Mouse (Mus musculus): ENCODE results near the gene Sh3bp4. TPM values are rescaled to one million over a fixed set of nuclear protein-coding genes. Genes with fewer than 3 reads are reported as not detected.
A peak's percentile ranks its signal among the peaks of the same experiment; 100 is the strongest.

Gene Sh3bp4
- polyA plus RNA-seq, 1 experiment from 2014 or later, result 15.7 TPM

- DNase-seq (ENCODE audit: low spot score) (no peak), ATAC-seq (ENCODE audit: low FRiP score) (no peak)
- Histone ChIP-seq H3K27me3 (ENCODE audit: control insufficient read depth, insufficient read depth, low read length) (no peaks in the 10 kb centered on the region), H3K4me2 (replicated peaks) (peak overlapping the region; percentile 58), H3K4me1 (replicated peaks; ENCODE audit: control insufficient read depth, insufficient read depth, low read length) (peaks cover 35% of the 10 kb centered on the region), H3K27ac (no peak overlapping the region), H3K36me3 (replicated peaks; ENCODE audit: control insufficient read depth, insufficient read depth) (no peaks in the 10 kb centered on the region), H3K9me3 (ENCODE audit: control insufficient read depth, low read length) (no peaks in the 10 kb centered on the region), H3K4me3 (replicated peaks; ENCODE audit: low read length) (no peak overlapping the region), H3K9ac (no peak overlapping the region)
- WGBS, result 60% methylated on average over 5 of the region's 5 CpGs
Observed at GRCm38 (mm10) chr1:89068812-89069211, 1.4 kb upstream of the Sh3bp4 start.

- Histone ChIP-seq H3K4me3 (replicated peaks; ENCODE audit: low read length) (peak overlapping the region; percentile 87), H3K27ac (peak overlapping the region; percentile 82; the same call in 1 of the 2 replicates), H3K4me2 (replicated peaks) (peak overlapping the region; percentile 58), H3K4me1 (replicated peaks; ENCODE audit: control insufficient read depth, insufficient read depth, low read length) (peaks cover 35% of the 10 kb centered on the region), H3K9ac (peak overlapping the region; percentile 31), H3K36me3 (replicated peaks; ENCODE audit: control insufficient read depth, insufficient read depth) (no peaks in the 10 kb centered on the region), H3K9me3 (ENCODE audit: control insufficient read depth, low read length) (no peaks in the 10 kb centered on the region), H3K27me3 (ENCODE audit: control insufficient read depth, insufficient read depth, low read length) (no peaks in the 10 kb centered on the region)
- DNase-seq (ENCODE audit: low spot score), result peak; percentile 62
- WGBS, result under 1% methylated on average over 25 of the region's 25 CpGs
- ATAC-seq (ENCODE audit: low FRiP score), result no peak; the same call in 1 of the 2 replicates
Observed at GRCm38 (mm10) chr1:89069479-89070102, 624 bp upstream of the Sh3bp4 start.

GRCm38 (mm10) chr1:89070871-89071361 lies 701 bp downstream of the Sh3bp4 start:
- Histone ChIP-seq H3K4me3 (replicated peaks; ENCODE audit: low read length) (peak overlapping the region; percentile 87), H3K9ac (peak overlapping the region; percentile 85), H3K4me2 (replicated peaks) (peak overlapping the region; percentile 58), H3K27ac (peak overlapping the region; percentile 82), H3K36me3 (replicated peaks; ENCODE audit: control insufficient read depth, insufficient read depth) (no peaks in the 10 kb centered on the region), H3K4me1 (replicated peaks; ENCODE audit: control insufficient read depth, insufficient read depth, low read length) (peaks cover 35% of the 10 kb centered on the region), H3K27me3 (ENCODE audit: control insufficient read depth, insufficient read depth, low read length) (no peaks in the 10 kb centered on the region), H3K9me3 (ENCODE audit: control insufficient read depth, low read length) (no peaks in the 10 kb centered on the region)
- under 1% methylated on average over 28 of the region's 28 CpGs for WGBS
- ATAC-seq (ENCODE audit: low FRiP score) (peak; percentile 13), DNase-seq (ENCODE audit: low spot score) (peak; percentile 48)

- Histone ChIP-seq H3K9ac (peak overlapping the region; percentile 85), H3K36me3 (replicated peaks; ENCODE audit: control insufficient read depth, insufficient read depth) (no peaks in the 10 kb centered on the region), H3K27me3 (ENCODE audit: control insufficient read depth, insufficient read depth, low read length) (no peaks in the 10 kb centered on the region), H3K4me1 (replicated peaks; ENCODE audit: control insufficient read depth, insufficient read depth, low read length) (peaks cover 35% of the 10 kb centered on the region), H3K4me3 (replicated peaks; ENCODE audit: low read length) (peak overlapping the region; percentile 87), H3K27ac (peak overlapping the region; percentile 82), H3K4me2 (replicated peaks) (peak overlapping the region; percentile 58), H3K9me3 (ENCODE audit: control insufficient read depth, low read length) (no peaks in the 10 kb centered on the region)
- ATAC-seq (ENCODE audit: low FRiP score) (no peak), DNase-seq (ENCODE audit: low spot score) (no peak)
- 3% methylated on average over 15 of the region's 15 CpGs for WGBS
Observed at GRCm38 (mm10) chr1:89071371-89072142, 1.3 kb downstream of the Sh3bp4 start.

- no peaks in the 10 kb centered on the region for H3K9me3 ChIP-seq (ENCODE audit: control insufficient read depth, low read length)
Observed at GRCm38 (mm10) chr1:89072143-89072990, 2.2 kb downstream of the Sh3bp4 start.

GRCm38 (mm10) chr1:89073291-89073846 lies 3.2 kb downstream of the Sh3bp4 start:
- Histone ChIP-seq H3K27ac (no peak overlapping the region), H3K9me3 (ENCODE audit: control insufficient read depth, low read length) (no peaks in the 10 kb centered on the region), H3K4me1 (replicated peaks; ENCODE audit: control insufficient read depth, insufficient read depth, low read length) (peaks cover 35% of the 10 kb centered on the region), H3K36me3 (replicated peaks; ENCODE audit: control insufficient read depth, insufficient read depth) (no peaks in the 10 kb centered on the region), H3K4me2 (replicated peaks) (peak overlapping the region; percentile 58), H3K9ac (0 out of 2 replicates have a peak overlapping the region, but pooled peaks have one; percentile 85), H3K4me3 (replicated peaks; ENCODE audit: low read length) (peak overlapping the region; percentile 87; the same call in 1 of the 2 replicates), H3K27me3 (ENCODE audit: control insufficient read depth, insufficient read depth, low read length) (no peaks in the 10 kb centered on the region)
- DNase-seq (ENCODE audit: low spot score), result no peak
- 57% methylated on average over 5 of the region's 5 CpGs for WGBS
- no peak for ATAC-seq (ENCODE audit: low FRiP score)

More at GRCm38 (mm10) chr1:89072143-89072990, 2.2 kb downstream of the Sh3bp4 start:
- Histone ChIP-seq H3K4me1 (replicated peaks; ENCODE audit: control insufficient read depth, insufficient read depth, low read length) (peaks cover 35% of the 10 kb centered on the region), H3K27me3 (ENCODE audit: control insufficient read depth, insufficient read depth, low read length) (no peaks in the 10 kb centered on the region), H3K27ac (peak overlapping the region; percentile 82), H3K4me2 (replicated peaks) (peak overlapping the region; percentile 58), H3K4me3 (replicated peaks; ENCODE audit: low read length) (peak overlapping the region; percentile 87), H3K36me3 (replicated peaks; ENCODE audit: control insufficient read depth, insufficient read depth) (no peaks in the 10 kb centered on the region), H3K9ac (peak overlapping the region; percentile 85)
- DNase-seq (ENCODE audit: low spot score) (no peak), ATAC-seq (ENCODE audit: low FRiP score) (no peak)
- 5% methylated on average over 14 of the region's 14 CpGs for WGBS

GRCm38 (mm10) chr1:89074678-89075077 lies 4.5 kb downstream of the Sh3bp4 start:
- Histone ChIP-seq H3K36me3 (replicated peaks; ENCODE audit: control insufficient read depth, insufficient read depth) (no peaks in the 10 kb centered on the region), H3K4me1 (replicated peaks; ENCODE audit: control insufficient read depth, insufficient read depth, low read length) (peaks cover 24% of the 10 kb centered on the region), H3K27me3 (ENCODE audit: control insufficient read depth, insufficient read depth, low read length) (no peaks in the 10 kb centered on the region), H3K9me3 (ENCODE audit: control insufficient read depth, low read length) (no peaks in the 10 kb centered on the region), H3K27ac (no peak overlapping the region), H3K4me2 (replicated peaks) (no peak overlapping the region), H3K9ac (no peak overlapping the region), H3K4me3 (replicated peaks; ENCODE audit: low read length) (no peak overlapping the region)
- DNase-seq (ENCODE audit: low spot score) (no peak), ATAC-seq (ENCODE audit: low FRiP score) (no peak)
- WGBS, result 70% methylated on average over 6 of the region's 6 CpGs

- Histone ChIP-seq H3K9me3 (ENCODE audit: control insufficient read depth, low read length) (no peaks in the 10 kb centered on the region), H3K27me3 (ENCODE audit: control insufficient read depth, insufficient read depth, low read length) (no peaks in the 10 kb centered on the region), H3K4me1 (replicated peaks; ENCODE audit: control insufficient read depth, insufficient read depth, low read length) (peaks cover 24% of the 10 kb centered on the region), H3K4me2 (replicated peaks) (no peak overlapping the region), H3K9ac (no peak overlapping the region), H3K4me3 (replicated peaks; ENCODE audit: low read length) (no peak overlapping the region), H3K36me3 (replicated peaks; ENCODE audit: control insufficient read depth, insufficient read depth) (no peaks in the 10 kb centered on the region), H3K27ac (no peak overlapping the region)
- ATAC-seq (ENCODE audit: low FRiP score), result no peak
- WGBS, result 75% methylated on average over 8 of the region's 8 CpGs
- DNase-seq (ENCODE audit: low spot score), result no peak
Observed at GRCm38 (mm10) chr1:89075120-89075519, 4.9 kb downstream of the Sh3bp4 start.

Measured in hindbrain, embryonic 14.5 days (tissue).